Mouse (Mus musculus): ENCODE results near the gene Mapkbp1.
A peak's percentile ranks its signal among the peaks of the same experiment; 100 is the strongest.

GRCm38 (mm10) chr2:120068555-120069465 lies 96.3 kb downstream of the Mapkbp1 start:
- TF ChIP-seq CTCF (IDR thresholded peaks at IDR 0.05; ENCODE audit: low read depth, low read length), result peak; percentile 28
- no peak for TF ChIP-seq POLR2A (IDR thresholded peaks at IDR 0.05; ENCODE audit: borderline replicate concordance, low read depth, low read length)

Measured in bone marrow macrophage, adult 2 months (primary cell).